Mouse (Mus musculus) ES-Bruce4 (cell line): ENCODE measurements at regions not wholly inside any gene's neighbourhood (a gene's known extent, or its start where the extent isn't known, plus 50 kb on each side); places are given as distances from the start of the nearest gene placed in this dataset.

Experiments used
- CTCF ChIP-seq: IDR thresholded peaks from one replicate; pipeline ENCODE4 v1.8.1; 2011; ENCODE audit warnings: low read depth, low read length
- EP300 ChIP-seq: IDR thresholded peaks from 2 replicates; pipeline ENCODE4 v1.6.1; 2011; ENCODE audit warnings: low read depth, low read length; ENCODE audit not compliant: insufficient read depth
- POLR2A ChIP-seq: IDR thresholded peaks from one replicate; pipeline ENCODE4 v1.8.1; 2011; ENCODE audit warnings: low read length; ENCODE audit not compliant: insufficient read depth

- no peak for TF ChIP-seq CTCF
- no peak for TF ChIP-seq POLR2A
- TF ChIP-seq EP300 = no peak
Measured at GRCm38 (mm10) chr16:95821080-95821479, 119.2 kb downstream of the Ets2 start.
